Comparison of ENCODE assay signal across 8 mouse cellular contexts in the genomic region with DNA sequence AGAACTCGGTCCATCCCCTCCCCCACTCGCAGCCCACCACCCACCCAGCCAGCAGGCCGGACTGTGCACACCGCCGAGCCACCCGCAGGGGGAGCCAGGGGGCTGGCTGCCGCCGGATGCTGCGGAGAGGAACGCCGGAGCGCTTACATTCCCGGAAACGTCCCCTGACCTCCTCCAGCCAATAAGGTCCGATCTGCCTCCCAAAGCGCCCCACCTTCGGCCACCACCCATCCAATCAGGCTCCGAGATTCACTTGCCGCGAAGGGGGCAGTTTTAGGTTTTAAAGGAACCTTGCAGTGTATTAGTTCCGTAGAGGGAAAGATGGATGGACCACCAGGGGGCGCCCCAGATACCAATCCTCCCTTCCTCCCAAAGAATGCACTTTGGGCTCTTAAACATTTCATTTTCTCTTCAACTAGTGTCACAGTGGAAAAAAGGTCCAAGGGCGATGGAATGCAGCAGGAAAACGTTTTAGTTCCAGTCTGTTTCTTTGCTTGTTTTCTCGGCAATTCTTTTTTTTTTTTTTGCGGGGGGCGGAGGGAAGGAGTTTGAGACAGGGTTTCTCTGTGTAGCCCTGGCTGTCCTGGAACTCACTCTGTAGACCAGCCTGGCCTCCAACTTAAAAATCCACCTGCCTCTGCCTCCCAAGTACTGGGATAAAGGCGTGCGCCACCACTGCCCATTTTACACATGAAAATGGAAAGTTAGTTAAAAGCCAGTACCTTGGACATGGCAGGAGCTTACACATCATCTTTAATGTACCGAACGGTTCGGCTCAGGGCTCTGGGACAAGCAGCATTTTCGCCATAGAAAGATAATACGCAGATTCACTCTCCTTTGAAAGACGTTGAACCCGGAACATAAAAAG. TPM values are rescaled to one million over a fixed set of nuclear protein-coding genes. Genes with fewer than 3 reads are reported as not detected.
DNase-seq lines count a peak whose midpoint lies in the region; ATAC-seq and TF ChIP-seq lines count a peak whose summit lies in the region.

No protein-coding gene starts in this region.

- whole genome bisulfite sequencing in heart, embryonic 11.5 days (ENCODE audit: insufficient replicate concordance) = 6% methylated on average over 36 of the region's 36 CpGs
- 6% methylated on average over 36 of the region's 36 CpGs for WGBS in kidney, embryonic 16.5 days
- WGBS in liver, adult 2 months = 5% methylated on average over 36 of the region's 36 CpGs

- H3K27me3 ChIP-seq in C2C12 (ENCODE audit: control insufficient read depth, insufficient read depth, insufficient read length) = no peaks in the 10 kb centered on the region
- H3K27me3 ChIP-seq in erythroblast, embryonic 14.5 days (ENCODE audit: control insufficient read depth) = no peaks in the 10 kb centered on the region
- no peaks in the 10 kb centered on the region for H3K27me3 ChIP-seq in heart, embryonic 11.5 days (ENCODE audit: control insufficient read depth, insufficient read depth, low read length)
- no peaks in the 10 kb centered on the region for H3K27me3 ChIP-seq in kidney, embryonic 16.5 days (ENCODE audit: insufficient read depth, low read length)
- H3K27me3 ChIP-seq in liver, adult 2 months (ENCODE audit: control insufficient read depth, insufficient read depth, low read length) = no peaks in the 10 kb centered on the region
- no peaks in the 10 kb centered on the region for H3K27me3 ChIP-seq in myocyte (ENCODE audit: control insufficient read depth, insufficient read depth, insufficient read length)
- H3K27me3 ChIP-seq in splenic B cell, adult 2 months (ENCODE audit: control insufficient read depth, insufficient read depth, low read length, poor library complexity, severe bottlenecking) = no peaks in the 10 kb centered on the region

- peaks cover 56% of the 10 kb centered on the region for H3K4me1 ChIP-seq in erythroblast, embryonic 14.5 days (ENCODE audit: control insufficient read depth)
- H3K4me1 ChIP-seq in heart, embryonic 11.5 days (ENCODE audit: control insufficient read depth, insufficient read depth, low read length) = peaks cover 29% of the 10 kb centered on the region
- H3K4me1 ChIP-seq in kidney, embryonic 16.5 days (ENCODE audit: insufficient read depth, low read length) = peaks cover 32% of the 10 kb centered on the region
- peaks cover 15% of the 10 kb centered on the region for H3K4me1 ChIP-seq in liver, adult 2 months (ENCODE audit: control insufficient read depth, insufficient read depth, low read length)

- peak overlapping the region; percentile 98 for H3K4me2 ChIP-seq in heart, embryonic 11.5 days
- peak overlapping the region; percentile 96 for H3K4me2 ChIP-seq in kidney, embryonic 16.5 days (replicated peaks; ENCODE audit: low read depth, low read length)
- H3K4me2 ChIP-seq in myocyte (ENCODE audit: low read depth) = peak overlapping the region; percentile 99

- DNase-seq in brain, embryonic 14.5 days (ENCODE audit: low read depth) = peak; percentile 100
- DNase-seq in liver, adult 2 months (ENCODE audit: extremely low read depth, low read depth, low spot score) = peak; percentile 96
- peak; percentile 98 for DNase-seq in splenic B cell, adult 2 months (ENCODE audit: low read depth, low spot score)

- H3ac ChIP-seq in C2C12 (ENCODE audit: control insufficient read depth, insufficient read length, low read depth) (peak overlapping the region; percentile 79), myocyte (ENCODE audit: control insufficient read depth, insufficient read length) (peak overlapping the region; percentile 64)

- peak; percentile 87 for ATAC-seq in heart, embryonic 11.5 days (replicated peaks; ENCODE audit: insufficient number of reproducible peaks, low FRiP score, low TSS enrichment)
- ATAC-seq in kidney, embryonic 16.5 days (ENCODE audit: low FRiP score, low TSS enrichment) = peak; percentile 88

- H3K4me3 ChIP-seq in C2C12 (ENCODE audit: insufficient read depth, poor library complexity, severe bottlenecking) (peak overlapping the region; percentile 98), myocyte (peak overlapping the region; percentile 96)
- peak overlapping the region; percentile 91 for H3K4me3 ChIP-seq in erythroblast, embryonic 14.5 days (replicated peaks)
- peak overlapping the region; percentile 93 for H3K4me3 ChIP-seq in heart, embryonic 11.5 days (ENCODE audit: low read depth, low read length)
- peak overlapping the region; percentile 99 for H3K4me3 ChIP-seq in kidney, embryonic 16.5 days (ENCODE audit: low read length)
- H3K4me3 ChIP-seq in liver, adult 2 months (ENCODE audit: insufficient read depth, low read depth, low read length) = peak overlapping the region; percentile 84

- H3K79me3 ChIP-seq in C2C12 (ENCODE audit: low read depth) = peaks cover 33% of the 10 kb centered on the region

- peak; percentile 94 for TF ChIP-seq CTCF in C2C12 (IDR thresholded peaks at IDR 0.05; ENCODE audit: control insufficient read depth, insufficient read depth, insufficient read length)
- TF ChIP-seq CTCF in brain, embryonic 14.5 days (IDR thresholded peaks at IDR 0.05; ENCODE audit: borderline replicate concordance, extremely low read depth, insufficient read depth, insufficient read length) = peak; percentile 74
- TF ChIP-seq CTCF in liver, adult 2 months (IDR thresholded peaks at IDR 0.05; ENCODE audit: low read depth, low read length) = peak; percentile 79

- H3K9ac ChIP-seq in heart, embryonic 11.5 days (ENCODE audit: low read depth, low read length) = peak overlapping the region; percentile 91
- peak overlapping the region; percentile 77 for H3K9ac ChIP-seq in kidney, embryonic 16.5 days (replicated peaks; ENCODE audit: low read length)
- H3K9ac ChIP-seq in liver, adult 2 months (ENCODE audit: low read depth, low read length) = peak overlapping the region; percentile 81

- H3K27ac ChIP-seq in heart, embryonic 11.5 days (ENCODE audit: low read depth, low read length) = peak overlapping the region; percentile 86
- H3K27ac ChIP-seq in kidney, embryonic 16.5 days (ENCODE audit: low read length) = peak overlapping the region; percentile 98
- H3K27ac ChIP-seq in liver, adult 2 months (replicated peaks; ENCODE audit: insufficient read depth, low read depth, low read length) = peak overlapping the region; percentile 66

- TF ChIP-seq POLR2A in brain, embryonic 14.5 days (IDR thresholded peaks at IDR 0.05; ENCODE audit: borderline replicate concordance, extremely low read depth, insufficient read depth, insufficient read length, poor library complexity, severe bottlenecking) = peak; percentile 61
- peak; percentile 66; the same call in 1 of the 2 replicates for TF ChIP-seq POLR2A in liver, adult 2 months (IDR thresholded peaks at IDR 0.05; ENCODE audit: extremely low read depth, insufficient read depth, low read length)
- TF ChIP-seq POLR2A in myocyte (IDR thresholded peaks at IDR 0.05; ENCODE audit: insufficient read length, low read depth) = peak; percentile 52

- H3K79me2 ChIP-seq in C2C12 (ENCODE audit: control insufficient read depth, insufficient read depth) (peaks cover 58% of the 10 kb centered on the region), myocyte (ENCODE audit: control insufficient read depth, insufficient read depth) (peaks cover 34% of the 10 kb centered on the region)
- peaks cover 7% of the 10 kb centered on the region; the same call in 1 of the 2 replicates for H3K79me2 ChIP-seq in liver, adult 2 months (ENCODE audit: control insufficient read depth, insufficient read depth, low read length)

- no peaks in the 10 kb centered on the region for H3K9me3 ChIP-seq in erythroblast, embryonic 14.5 days (ENCODE audit: control insufficient read depth, low read length)
- no peaks in the 10 kb centered on the region for H3K9me3 ChIP-seq in heart, embryonic 11.5 days (replicated peaks; ENCODE audit: control insufficient read depth, low read length)
- H3K9me3 ChIP-seq in kidney, embryonic 16.5 days (ENCODE audit: low read length) = no peaks in the 10 kb centered on the region

- H3K36me3 ChIP-seq in C2C12 (ENCODE audit: control insufficient read depth, insufficient read depth) (peaks cover 41% of the 10 kb centered on the region), myocyte (ENCODE audit: control insufficient read depth, insufficient read depth) (peaks cover 10% of the 10 kb centered on the region)
- peaks cover 31% of the 10 kb centered on the region for H3K36me3 ChIP-seq in erythroblast, embryonic 14.5 days (ENCODE audit: control insufficient read depth)
- H3K36me3 ChIP-seq in heart, embryonic 11.5 days (ENCODE audit: control insufficient read depth, insufficient read depth, low read length) = no peaks in the 10 kb centered on the region; the same call in 1 of the 2 replicates
- peaks cover 14% of the 10 kb centered on the region for H3K36me3 ChIP-seq in kidney, embryonic 16.5 days (ENCODE audit: insufficient read depth, low read length)
- H3K36me3 ChIP-seq in liver, adult 2 months (ENCODE audit: control insufficient read depth, insufficient read depth, low read length) = no peaks in the 10 kb centered on the region; the same call in 1 of the 2 replicates
- peaks cover 6% of the 10 kb centered on the region; the same call in 1 of the 2 replicates for H3K36me3 ChIP-seq in splenic B cell, adult 2 months (ENCODE audit: control insufficient read depth, insufficient read depth, low read length, poor library complexity, severe bottlenecking)

RNA-seq across cellular contexts. Expression of gene Nabp2, which starts 1.4 kb away (rescaled TPM):
- polyA plus RNA-seq in C2C12 (2012; fragmentation: generic; extraction: Trizol) (93.0 TPM), myocyte (2012; fragmentation: generic; extraction: Trizol) (115 TPM)
- polyA plus RNA-seq in brain, embryonic 14.5 days (2012; rRNA removed) = 96.8 and 102 TPM in 2 replicates
- polyA plus RNA-seq in erythroblast, embryonic 14.5 days (2012) = 32.3 and 34.1 TPM in 2 replicates
- polyA plus RNA-seq in heart, embryonic 11.5 days (2014; fragmentation: Nextera tagmentation; extraction: Ambion mirVana) = 61.6 and 70.8 TPM in 2 replicates
- polyA plus RNA-seq in kidney, embryonic 16.5 days (2015; fragmentation: Nextera tagmentation; extraction: Ambion mirVana) = 81.7 and 94.8 TPM in 2 replicates
- 12.9 and 17.0 TPM in 2 replicates for total RNA-seq in liver, adult 2 months (2014; rRNA removed)
- 22.3 and 27.9 TPM in 2 replicates for polyA plus RNA-seq in liver, adult 2 months (2012; rRNA removed)

RNA-seq across cellular contexts. Expression of gene Rnf41, which starts 1.5 kb away (rescaled TPM):
- polyA plus RNA-seq in C2C12 (2012; fragmentation: generic; extraction: Trizol) (34.0 TPM), myocyte (2012; fragmentation: generic; extraction: Trizol) (35.2 TPM)
- 73.9 and 76.9 TPM in 2 replicates for polyA plus RNA-seq in brain, embryonic 14.5 days (2012; rRNA removed)
- 0.37 and 0.48 TPM in 2 replicates for polyA plus RNA-seq in erythroblast, embryonic 14.5 days (2012)
- 24.5 and 24.8 TPM in 2 replicates for polyA plus RNA-seq in heart, embryonic 11.5 days (2014; fragmentation: Nextera tagmentation; extraction: Ambion mirVana)
- 52.5 and 52.6 TPM in 2 replicates for polyA plus RNA-seq in kidney, embryonic 16.5 days (2015; fragmentation: Nextera tagmentation; extraction: Ambion mirVana)
- 5.1 and 6.6 TPM in 2 replicates for total RNA-seq in liver, adult 2 months (2014; rRNA removed)
- 5.9 TPM in 2 replicates for polyA plus RNA-seq in liver, adult 2 months (2012; rRNA removed)

RNA-seq across cellular contexts. Expression of gene Slc39a5, which starts 8.9 kb away (rescaled TPM):
- polyA plus RNA-seq in C2C12 (2012; fragmentation: generic; extraction: Trizol) (not detected), myocyte (2012; fragmentation: generic; extraction: Trizol) (not detected)
- 0.04 and 0.35 TPM in 2 replicates for polyA plus RNA-seq in brain, embryonic 14.5 days (2012; rRNA removed)
- polyA plus RNA-seq in erythroblast, embryonic 14.5 days (2012) = 0.15 and 0.16 TPM in 2 replicates
- polyA plus RNA-seq in heart, embryonic 11.5 days (2014; fragmentation: Nextera tagmentation; extraction: Ambion mirVana) = 0.52 TPM in 1 of 2 replicates, not detected in the other
- 69.0 and 75.1 TPM in 2 replicates for polyA plus RNA-seq in kidney, embryonic 16.5 days (2015; fragmentation: Nextera tagmentation; extraction: Ambion mirVana)
- total RNA-seq in liver, adult 2 months (2014; rRNA removed) = 2.4 and 3.2 TPM in 2 replicates
- 2.0 and 8.9 TPM in 2 replicates for polyA plus RNA-seq in liver, adult 2 months (2012; rRNA removed)

RNA-seq across cellular contexts. Expression of gene Ankrd52, which starts 33.0 kb away (rescaled TPM):
- polyA plus RNA-seq in C2C12 (2012; fragmentation: generic; extraction: Trizol) (35.9 TPM), myocyte (2012; fragmentation: generic; extraction: Trizol) (30.8 TPM)
- polyA plus RNA-seq in brain, embryonic 14.5 days (2012; rRNA removed) = 43.1 and 55.1 TPM in 2 replicates
- 1.4 and 1.9 TPM in 2 replicates for polyA plus RNA-seq in erythroblast, embryonic 14.5 days (2012)
- polyA plus RNA-seq in heart, embryonic 11.5 days (2014; fragmentation: Nextera tagmentation; extraction: Ambion mirVana) = 9.3 and 11.7 TPM in 2 replicates
- polyA plus RNA-seq in kidney, embryonic 16.5 days (2015; fragmentation: Nextera tagmentation; extraction: Ambion mirVana) = 11.9 and 12.8 TPM in 2 replicates
- total RNA-seq in liver, adult 2 months (2014; rRNA removed) = 5.6 and 9.3 TPM in 2 replicates
- 11.8 and 14.8 TPM in 2 replicates for polyA plus RNA-seq in liver, adult 2 months (2012; rRNA removed)

RNA-seq across cellular contexts. Expression of gene Coq10a, which starts 41.1 kb away (rescaled TPM):
- polyA plus RNA-seq in C2C12 (2012; fragmentation: generic; extraction: Trizol) = 13.7 TPM
- 69.0 and 90.1 TPM in 2 replicates for polyA plus RNA-seq in brain, embryonic 14.5 days (2012; rRNA removed)
- polyA plus RNA-seq in erythroblast, embryonic 14.5 days (2012) = 0.49 and 0.53 TPM in 2 replicates
- polyA plus RNA-seq in heart, embryonic 11.5 days (2014; fragmentation: Nextera tagmentation; extraction: Ambion mirVana) = 12.6 and 14.0 TPM in 2 replicates
- polyA plus RNA-seq in kidney, embryonic 16.5 days (2015; fragmentation: Nextera tagmentation; extraction: Ambion mirVana) = 4.1 and 10.9 TPM in 2 replicates
- 19.9 and 20.7 TPM in 2 replicates for total RNA-seq in liver, adult 2 months (2014; rRNA removed)
- 57.9 and 65.7 TPM in 2 replicates for polyA plus RNA-seq in liver, adult 2 months (2012; rRNA removed)
- 61.2 TPM for polyA plus RNA-seq in myocyte (2012; fragmentation: generic; extraction: Trizol)

Comparison
In these comparisons a context has a peak if more than half of its experiments do, and no peak if none do; other contexts are left out.
1. Peak in every context shown above with its lines: DNase-seq, ATAC-seq, H3K4me3 ChIP-seq and H3K27ac ChIP-seq.